In the genomic region with DNA sequence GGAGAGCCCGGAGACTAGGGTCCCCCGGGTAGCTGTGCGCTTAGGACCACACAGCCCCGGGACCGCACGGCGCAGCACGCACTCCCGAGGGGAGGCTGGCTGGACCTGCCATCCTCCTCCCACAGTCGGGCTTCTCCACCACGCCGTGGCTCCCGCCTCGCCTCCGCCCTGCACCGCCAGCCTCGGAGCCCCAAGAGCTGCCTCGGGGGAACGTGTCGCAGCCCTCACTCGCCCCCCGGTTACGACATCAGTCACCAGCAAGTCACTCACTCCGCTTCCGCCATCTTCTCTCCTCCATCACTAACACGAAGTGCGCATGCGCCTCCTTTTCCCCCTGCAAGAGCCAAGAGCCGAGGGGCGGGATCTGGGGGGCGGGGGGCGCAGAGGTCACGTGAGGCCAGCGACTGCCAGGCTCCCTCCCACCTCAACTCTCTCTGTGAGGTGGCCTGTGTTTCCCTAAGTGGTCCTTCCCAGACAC, we compare ENCODE assay signal across 8 mouse cellular contexts. TPM values are rescaled to one million over a fixed set of nuclear protein-coding genes. Genes with fewer than 3 reads are reported as not detected.
DNase-seq lines count a peak whose midpoint lies in the region; ATAC-seq and TF ChIP-seq lines count a peak whose summit lies in the region.

Gene Phc3, minus strand, starts transcription at position 312 of the 478 bp plus-strand sequence.

- TF ChIP-seq CTCF in layer of hippocampus, adult 2 months (conservative IDR thresholded peaks at IDR 0.05) = no peak
- TF ChIP-seq CTCF in lung, embryonic 14.5 days (IDR thresholded peaks at IDR 0.05; ENCODE audit: low read depth) = no peak
- no peak for TF ChIP-seq CTCF in olfactory bulb, adult 2 months (IDR thresholded peaks at IDR 0.05; ENCODE audit: insufficient read depth, low read depth, low read length)
- TF ChIP-seq CTCF in thymus, adult 2 months (IDR thresholded peaks at IDR 0.05; ENCODE audit: borderline replicate concordance, control insufficient read depth, extremely low read depth, insufficient read depth, low read length, poor library complexity) = no peak

- peak; percentile 62 for TF ChIP-seq POLR2A in olfactory bulb, adult 2 months (IDR thresholded peaks at IDR 0.05; ENCODE audit: insufficient read depth, low read depth, low read length)
- peak; percentile 74; the same call in 1 of the 2 replicates for TF ChIP-seq POLR2A in thymus, adult 2 months (IDR thresholded peaks at IDR 0.05; ENCODE audit: control insufficient read depth, extremely low read depth, insufficient read depth, low read length, poor library complexity)

- H3K36me3 ChIP-seq in forebrain, embryonic 15.5 days = peaks cover 14% of the 10 kb centered on the region
- peaks cover 17% of the 10 kb centered on the region for H3K36me3 ChIP-seq in lung, embryonic 14.5 days (ENCODE audit: insufficient read depth)
- peaks cover 10% of the 10 kb centered on the region; the same call in 1 of the 2 replicates for H3K36me3 ChIP-seq in thymus, adult 2 months (ENCODE audit: control insufficient read depth, insufficient read depth, low read length)

- ATAC-seq in forebrain, embryonic 15.5 days (replicated peaks) = peak; percentile 96
- ATAC-seq in lung, embryonic 14.5 days (ENCODE audit: insufficient read depth) = peak; percentile 93

- H3K4me3 ChIP-seq in forebrain, embryonic 15.5 days = peak within 1 kb of the TSS; percentile 69
- H3K4me3 ChIP-seq in layer of hippocampus, adult 2 months = peak within 1 kb of the TSS; percentile 99
- peak within 1 kb of the TSS; percentile 72 for H3K4me3 ChIP-seq in lung, embryonic 14.5 days (ENCODE audit: low read depth, low read length)
- H3K4me3 ChIP-seq in olfactory bulb, adult 2 months (ENCODE audit: insufficient read depth, low read depth, low read length) = peak within 1 kb of the TSS; percentile 66
- peak within 1 kb of the TSS; percentile 60 for H3K4me3 ChIP-seq in thymus, adult 2 months (ENCODE audit: control insufficient read depth, insufficient read depth, low read length)

- H3K4me1 ChIP-seq in forebrain, embryonic 15.5 days = peaks cover 14% of the 10 kb centered on the region
- H3K4me1 ChIP-seq in lung, embryonic 14.5 days (ENCODE audit: insufficient read depth) = no peaks in the 10 kb centered on the region
- 0 out of 2 replicates have a peak, but pooled peaks cover 2% of the 10 kb centered on the region for H3K4me1 ChIP-seq in olfactory bulb, adult 2 months (ENCODE audit: control insufficient read depth, insufficient read depth, low read length)
- peaks cover 5% of the 10 kb centered on the region for H3K4me1 ChIP-seq in thymus, adult 2 months (replicated peaks; ENCODE audit: control insufficient read depth, insufficient read depth, low read length)

- H3K4me2 ChIP-seq in forebrain, embryonic 15.5 days (replicated peaks) = peak within 1 kb of the TSS; percentile 56
- H3K4me2 ChIP-seq in lung, embryonic 14.5 days = peak within 1 kb of the TSS; percentile 79

- H3K9me3 ChIP-seq in forebrain, embryonic 15.5 days = no peaks in the 10 kb centered on the region
- no peaks in the 10 kb centered on the region for H3K9me3 ChIP-seq in lung, embryonic 14.5 days (ENCODE audit: low read depth, low read length)

- WGBS in forebrain, embryonic 15.5 days = 1% methylated on average over 30 of the region's 34 CpGs
- WGBS in lung, embryonic 14.5 days = 0% methylated on average over 30 of the region's 34 CpGs
- under 1% methylated on average over 34 of the region's 34 CpGs for WGBS in olfactory bulb, adult 2 months
- WGBS in thymus, adult 2 months = under 1% methylated on average over 34 of the region's 34 CpGs

- peak within 1 kb of the TSS; percentile 93 for H3K27ac ChIP-seq in forebrain, embryonic 15.5 days (replicated peaks)
- H3K27ac ChIP-seq in layer of hippocampus, adult 2 months = peak within 1 kb of the TSS; percentile 98
- H3K27ac ChIP-seq in lung, embryonic 14.5 days (ENCODE audit: low read depth) = peak within 1 kb of the TSS; percentile 91
- peak within 1 kb of the TSS; percentile 67 for H3K27ac ChIP-seq in olfactory bulb, adult 2 months (ENCODE audit: insufficient read depth, low read depth, low read length)
- peak within 1 kb of the TSS; percentile 7; the same call in 1 of the 2 replicates for H3K27ac ChIP-seq in thymus, adult 2 months (ENCODE audit: control insufficient read depth, insufficient read depth, low read length)

- no peaks in the 10 kb centered on the region for H3K27me3 ChIP-seq in forebrain, embryonic 15.5 days
- H3K27me3 ChIP-seq in lung, embryonic 14.5 days (ENCODE audit: insufficient read depth, low read length) = no peaks in the 10 kb centered on the region
- no peaks in the 10 kb centered on the region for H3K27me3 ChIP-seq in thymus, adult 2 months (ENCODE audit: control insufficient read depth, insufficient read depth, low read length)

- peak within 1 kb of the TSS; percentile 88 for H3K9ac ChIP-seq in forebrain, embryonic 15.5 days (replicated peaks)
- peak within 1 kb of the TSS; percentile 94 for H3K9ac ChIP-seq in lung, embryonic 14.5 days

- intact Hi-C loops in heart, postnatal 25 days (cut with DNase I) = loop anchor here (5.0 kb wide), 3 partner anchors 57 to 177 kb away; partner anchors contain the start of genes Sec62 and Skil

- peak; percentile 98 for DNase-seq in ES-CJ7 (ENCODE audit: low read depth, low spot score)
- peak; percentile 89 for DNase-seq in cerebellum, adult 11 months
- DNase-seq in heart, postnatal 25 days (ENCODE audit: low spot score) = peak; percentile 85
- peak; percentile 92 to 93 for DNase-seq in layer of hippocampus, adult 2 months (ENCODE audit: low spot score in 2 of 2)
- DNase-seq in lung, embryonic 14.5 days = peak; percentile 96
- DNase-seq in thymus, adult 2 months = peak; percentile 91

RNA-seq across cellular contexts. Expression of gene Phc3, which starts in this region (rescaled TPM):
- polyA plus RNA-seq in forebrain, embryonic 15.5 days (2015; fragmentation: Nextera tagmentation; extraction: Ambion mirVana) = 6.9 and 7.4 TPM in 2 replicates
- 10 to 100 TPM; 15.0 to 18.2 TPM for total RNA-seq in heart, postnatal 25 days (2021)
- total RNA-seq in layer of hippocampus, adult 2 months (2021) = 10 to 100 TPM; 43.2 to 45.7 TPM
- polyA plus RNA-seq in lung, embryonic 14.5 days (2014; fragmentation: Nextera tagmentation; extraction: Ambion mirVana) = 7.5 and 7.8 TPM in 2 replicates
- polyA plus RNA-seq in olfactory bulb, adult 2 months (2012; ENCODE audit: insufficient read depth, insufficient read length, low replicate concordance, missing spikeins) = 66.2 TPM in 1 of 2 replicates, not detected in the other
- polyA plus RNA-seq in thymus, adult 2 months (2012; rRNA removed) = 62.1 and 75.8 TPM in 2 replicates

Comparison
In these comparisons a context has a peak if more than half of its experiments do, and no peak if none do; other contexts are left out.
1. Peak in every context shown above with its lines: DNase-seq, ATAC-seq, H3K4me3 ChIP-seq and H3K27ac ChIP-seq.
2. H3K27ac ChIP-seq: peak in every context shown above with its lines; median percentile 98 in layer of hippocampus, adult 2 months; 93 in forebrain, embryonic 15.5 days; 91 in lung, embryonic 14.5 days; 67 in olfactory bulb, adult 2 months; 7 in thymus, adult 2 months.